In genomic region chr11:91196351-91196750, GRCm38 (mm10) we compare ENCODE assay signal across 24 mouse cellular contexts.
DNase-seq lines count a peak whose midpoint lies in the region; ATAC-seq and TF ChIP-seq lines count a peak whose summit lies in the region.
"Had no signal": no experiment of that assay in that cellular context is flagged by ENCODE, and none has a peak within 500 bp of the region (broad histone marks: within the 10 kb centered on the region; RNA-seq: fewer than 3 reads in every experiment).

No protein-coding gene starts in this region.

- H3K4me2 ChIP-seq in hindbrain, embryonic 11.5 days (replicated peaks; ENCODE audit: low read depth, low read length), result no peak overlapping the region
- H3K4me2 ChIP-seq in hindbrain, embryonic 16.5 days (ENCODE audit: low read length), result no peak overlapping the region
- H3K4me2 ChIP-seq in midbrain, embryonic 12.5 days (replicated peaks), result 0 out of 2 replicates have a peak overlapping the region, but pooled peaks have one; percentile 11
- H3K4me2 ChIP-seq in midbrain, postnatal 0 days (ENCODE audit: low read depth, low read length, poor library complexity, severe bottlenecking), result no peak overlapping the region
- H3K4me2 ChIP-seq: forebrain, embryonic 15.5 days; heart, embryonic 12.5 days; heart, embryonic 15.5 days; hindbrain, embryonic 14.5 days had no signal

- no peaks in the 10 kb centered on the region for H3K4me1 ChIP-seq in hindbrain, embryonic 11.5 days (replicated peaks; ENCODE audit: control insufficient read depth, insufficient read depth, low read length)
- no peaks in the 10 kb centered on the region for H3K4me1 ChIP-seq in hindbrain, embryonic 16.5 days (ENCODE audit: control insufficient read depth, insufficient read depth, low read depth, low read length)
- H3K4me1 ChIP-seq in midbrain, embryonic 12.5 days, result peaks cover 11% of the 10 kb centered on the region; the same call in 1 of the 2 replicates
- H3K4me1 ChIP-seq in midbrain, postnatal 0 days (ENCODE audit: insufficient read depth, low read length), result no peaks in the 10 kb centered on the region
- H3K4me1 ChIP-seq: forebrain, embryonic 15.5 days; heart, embryonic 15.5 days had no signal

- H3K27me3 ChIP-seq in hindbrain, embryonic 11.5 days (ENCODE audit: control insufficient read depth, insufficient read depth, low read length), result no peaks in the 10 kb centered on the region
- H3K27me3 ChIP-seq in hindbrain, embryonic 16.5 days (replicated peaks; ENCODE audit: control insufficient read depth, insufficient read depth, low read length), result no peaks in the 10 kb centered on the region
- no peaks in the 10 kb centered on the region for H3K27me3 ChIP-seq in midbrain, embryonic 12.5 days
- H3K27me3 ChIP-seq in midbrain, postnatal 0 days (ENCODE audit: insufficient read depth, low read length), result no peaks in the 10 kb centered on the region
- H3K27me3 ChIP-seq: forebrain, embryonic 15.5 days; heart, embryonic 12.5 days; heart, embryonic 15.5 days had no signal

- no peak overlapping the region for H3K9ac ChIP-seq in hindbrain, embryonic 11.5 days (ENCODE audit: low read depth, low read length)
- H3K9ac ChIP-seq in hindbrain, embryonic 16.5 days (ENCODE audit: low read depth, low read length), result no peak overlapping the region
- H3K9ac ChIP-seq in midbrain, embryonic 12.5 days (replicated peaks), result no peak overlapping the region
- no peak overlapping the region for H3K9ac ChIP-seq in midbrain, postnatal 0 days (replicated peaks; ENCODE audit: low read length, poor library complexity, severe bottlenecking)
- H3K9ac ChIP-seq: forebrain, embryonic 15.5 days; heart, embryonic 12.5 days; heart, embryonic 15.5 days; hindbrain, embryonic 14.5 days had no signal

- DNase-seq in embryo, embryonic 10 days (ENCODE audit: low spot score), result peak; percentile 18
- no peak for DNase-seq in embryo, embryonic 10.5 days (ENCODE audit: low spot score)
- DNase-seq in hindbrain, embryonic 11.5 days (ENCODE audit: low spot score), result no peak
- DNase-seq in midbrain, postnatal 0 days (ENCODE audit: low spot score), result no peak
- no peak for DNase-seq in adrenal gland, postnatal 36 days
- DNase-seq: adrenal gland, adult 8-10 months; adrenal gland, postnatal 25 days; cerebellum, adult 11 months; cerebellum, adult 2 months; cerebellum, adult 9-11 months; cerebellum, postnatal 36 days; gastrocnemius, postnatal 25 days; heart, adult 18-20 months; heart, postnatal 10 days; heart, postnatal 36 days had no signal

- 0 out of 2 replicates have a peak, but pooled peaks have one; percentile 40 for ATAC-seq in hindbrain, embryonic 11.5 days (ENCODE audit: low FRiP score)
- no peak for ATAC-seq in hindbrain, embryonic 16.5 days
- no peak for ATAC-seq in midbrain, embryonic 12.5 days (ENCODE audit: low FRiP score, low read depth)
- ATAC-seq in midbrain, postnatal 0 days (ENCODE audit: low FRiP score), result no peak
- ATAC-seq: activated CD4-positive, CD25-positive, alpha-beta regulatory T cell, adult 4 months; forebrain, embryonic 15.5 days had no signal

- WGBS in hindbrain, embryonic 11.5 days, result 23% methylated on average over 6 of the region's 6 CpGs
- 28% methylated on average over 6 of the region's 6 CpGs for WGBS in hindbrain, embryonic 16.5 days
- 11% methylated on average over 6 of the region's 6 CpGs for WGBS in midbrain, embryonic 12.5 days
- 23% methylated on average over 6 of the region's 6 CpGs for WGBS in midbrain, postnatal 0 days

- no peaks in the 10 kb centered on the region for H3K9me3 ChIP-seq in hindbrain, embryonic 11.5 days (ENCODE audit: control insufficient read depth, low read length)
- no peaks in the 10 kb centered on the region for H3K9me3 ChIP-seq in hindbrain, embryonic 16.5 days (ENCODE audit: control insufficient read depth, low read length)
- no peaks in the 10 kb centered on the region for H3K9me3 ChIP-seq in midbrain, embryonic 12.5 days
- H3K9me3 ChIP-seq in midbrain, postnatal 0 days (ENCODE audit: low read length), result no peaks in the 10 kb centered on the region
- H3K9me3 ChIP-seq: forebrain, embryonic 10.5 days; forebrain, embryonic 15.5 days; heart, embryonic 12.5 days; heart, embryonic 15.5 days; hindbrain, embryonic 10.5 days had no signal

- no peaks in the 10 kb centered on the region for H3K36me3 ChIP-seq in hindbrain, embryonic 11.5 days (ENCODE audit: control insufficient read depth, insufficient read depth, low read length)
- H3K36me3 ChIP-seq in hindbrain, embryonic 16.5 days (ENCODE audit: control insufficient read depth, insufficient read depth, low read length), result no peaks in the 10 kb centered on the region
- H3K36me3 ChIP-seq in midbrain, embryonic 12.5 days, result no peaks in the 10 kb centered on the region
- no peaks in the 10 kb centered on the region for H3K36me3 ChIP-seq in midbrain, postnatal 0 days (ENCODE audit: insufficient read depth, low read length)
- H3K36me3 ChIP-seq: forebrain, embryonic 10.5 days; forebrain, embryonic 15.5 days; heart, embryonic 12.5 days; heart, embryonic 15.5 days; hindbrain, embryonic 10.5 days had no signal

- no peak overlapping the region for H3K27ac ChIP-seq in hindbrain, embryonic 11.5 days (ENCODE audit: low read depth, low read length)
- H3K27ac ChIP-seq in hindbrain, embryonic 16.5 days (ENCODE audit: low read depth, low read length), result no peak overlapping the region
- no peak overlapping the region for H3K27ac ChIP-seq in midbrain, embryonic 12.5 days (replicated peaks)
- no peak overlapping the region for H3K27ac ChIP-seq in midbrain, postnatal 0 days (ENCODE audit: low read depth, low read length)
- H3K27ac ChIP-seq: forebrain, embryonic 10.5 days; forebrain, embryonic 15.5 days; heart, embryonic 15.5 days; hindbrain, embryonic 10.5 days; hindbrain, embryonic 14.5 days had no signal

- no peak overlapping the region for H3K4me3 ChIP-seq in hindbrain, embryonic 11.5 days (ENCODE audit: low read depth, low read length)
- no peak overlapping the region for H3K4me3 ChIP-seq in hindbrain, embryonic 16.5 days (ENCODE audit: low read length)
- H3K4me3 ChIP-seq in midbrain, embryonic 12.5 days, result no peak overlapping the region
- H3K4me3 ChIP-seq in midbrain, postnatal 0 days (ENCODE audit: low read depth, low read length), result no peak overlapping the region
- H3K4me3 ChIP-seq: forebrain, embryonic 10.5 days; forebrain, embryonic 15.5 days; heart, embryonic 12.5 days; heart, embryonic 15.5 days; hindbrain, embryonic 10.5 days had no signal

- TF ChIP-seq CTCF in midbrain, postnatal 0 days (IDR thresholded peaks at IDR 0.05), result no peak
